Mouse (Mus musculus) neural tube, embryonic 12.5 days (tissue): ENCODE results near the gene Nxph4. TPM values are rescaled to one million over a fixed set of nuclear protein-coding genes. Genes with fewer than 3 reads are reported as not detected.

ENCODE experiments used
- ATAC-seq: fragments of 200-750 bp; cut with Nextera tagmentation; 2 replicates; pipeline ENCODE4 v1.8.0; 2017; ENCODE audit warnings: low read depth, mild to moderate bottlenecking, moderate TSS enrichment, moderate library complexity; ENCODE audit not compliant: low FRiP score
- H3K27ac ChIP-seq: fragments of 300-500 bp; sonication (generic); 2 replicates; pipeline ENCODE4 v1.5.1; 2016
- H3K27me3 ChIP-seq: fragments of 300-500 bp; sonication (generic); replicated peaks from 2 replicates; pipeline ENCODE4 v1.6.1; 2016; ENCODE audit warnings: mild to moderate bottlenecking
- H3K36me3 ChIP-seq: fragments of 300-500 bp; sonication (generic); 2 replicates; pipeline ENCODE4 v1.6.1; 2016; ENCODE audit warnings: mild to moderate bottlenecking
- H3K4me1 ChIP-seq: fragments of 300-500 bp; sonication (generic); 2 replicates; pipeline ENCODE4 v1.6.1; 2016
- H3K4me2 ChIP-seq: fragments of 300-500 bp; sonication (generic); replicated peaks from 2 replicates; pipeline ENCODE4 v1.6.1; 2016; ENCODE audit warnings: mild to moderate bottlenecking
- H3K4me3 ChIP-seq: fragments of 300-500 bp; sonication (generic); 2 replicates; pipeline ENCODE4 v1.5.1; 2016
- H3K9ac ChIP-seq: fragments of 300-500 bp; sonication (generic); 2 replicates; pipeline ENCODE4 v1.6.1; 2016; ENCODE audit warnings: mild to moderate bottlenecking
- H3K9me3 ChIP-seq: fragments of 300-500 bp; sonication (generic); 2 replicates; pipeline ENCODE4 v1.6.1; 2016; ENCODE audit warnings: mild to moderate bottlenecking
- WGBS: fragments of 180-500 bp; shearing (Covaris S2); methylation state at CpG from one replicate; pipeline ENCODE4 v1.1.7; 2016; 5-methylcytosine and 5-hydroxymethylcytosine counted together
- polyA plus RNA-seq: library from polyadenylated mRNA; unstranded; fragments of >200 nt; fragmentation: Nextera tagmentation; extraction: Ambion mirVana; gene quantifications from 2 replicates; pipeline ENCODE4 v1.2.1, GENCODE M21; 2016

The Nxph4 gene
- polyA plus RNA-seq, 1 experiment from 2014 or later: 112 TPM

GRCm38 (mm10) chr10:127566553-127567326, 32.4 kb upstream of the Nxph4 start:
- ATAC-seq: no peak
- H3K27ac ChIP-seq: no peak overlapping the region
- H3K27me3 ChIP-seq: no peaks in the 10 kb centered on the region
- no peaks in the 10 kb centered on the region for H3K9me3 ChIP-seq
- H3K9ac ChIP-seq: no peak overlapping the region
- 94% methylated on average over 28 of the region's 28 CpGs for WGBS
- peaks cover 12% of the 10 kb centered on the region for H3K4me1 ChIP-seq
- no peak overlapping the region for H3K4me3 ChIP-seq
- H3K36me3 ChIP-seq: peaks cover 80% of the 10 kb centered on the region
- H3K4me2 ChIP-seq: no peak overlapping the region

- H3K4me3 ChIP-seq: no peak overlapping the region
- H3K4me1 ChIP-seq: peaks cover 12% of the 10 kb centered on the region
- H3K9me3 ChIP-seq: no peaks in the 10 kb centered on the region
- no peak overlapping the region for H3K9ac ChIP-seq
- no peak overlapping the region for H3K4me2 ChIP-seq
- no peaks in the 10 kb centered on the region for H3K27me3 ChIP-seq
- ATAC-seq: no peak
- H3K27ac ChIP-seq: no peak overlapping the region
- WGBS: 52% methylated on average over 13 of the region's 13 CpGs
- peaks cover 90% of the 10 kb centered on the region for H3K36me3 ChIP-seq
Observed at GRCm38 (mm10) chr10:127564301-127564700, 29.9 kb upstream of the Nxph4 start.

DNA sequence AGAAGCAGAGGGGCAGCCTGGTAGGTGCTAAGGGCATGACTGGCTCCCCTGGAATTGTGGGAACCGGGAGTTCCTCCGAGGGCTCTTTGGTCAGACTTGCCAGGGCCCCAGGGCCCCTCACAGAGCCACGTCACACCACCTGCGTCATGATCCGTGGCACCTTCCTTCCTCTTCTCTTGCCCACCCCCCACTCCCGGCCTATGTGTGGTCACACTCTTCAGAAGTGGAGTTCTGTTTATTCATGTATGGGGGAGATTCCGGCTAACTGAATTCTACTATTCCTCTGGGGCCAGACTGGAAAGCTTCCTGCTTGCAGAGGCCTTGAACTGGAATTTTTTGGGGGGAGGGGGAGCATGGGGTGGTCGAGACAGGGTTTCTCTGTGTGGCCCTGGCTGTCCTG, 29.5 kb upstream of the Nxph4 start:
- Histone ChIP-seq H3K4me3 (no peak overlapping the region), H3K27me3 (no peaks in the 10 kb centered on the region), H3K9ac (0 out of 2 replicates have a peak overlapping the region, but pooled peaks have one; percentile 5), H3K9me3 (no peaks in the 10 kb centered on the region), H3K36me3 (peaks cover 90% of the 10 kb centered on the region), H3K27ac (no peak overlapping the region), H3K4me1 (peaks cover 12% of the 10 kb centered on the region), H3K4me2 (no peak overlapping the region)
- WGBS: 82% methylated on average over 8 of the region's 8 CpGs
- no peak for ATAC-seq

- H3K4me2 ChIP-seq: no peak overlapping the region
- H3K9me3 ChIP-seq: no peaks in the 10 kb centered on the region
- H3K27ac ChIP-seq: no peak overlapping the region
- H3K4me1 ChIP-seq: peaks cover 12% of the 10 kb centered on the region
- H3K4me3 ChIP-seq: no peak overlapping the region
- no peaks in the 10 kb centered on the region for H3K27me3 ChIP-seq
- no peak overlapping the region for H3K9ac ChIP-seq
- no peak for ATAC-seq
- peaks cover 94% of the 10 kb centered on the region for H3K36me3 ChIP-seq
Observed at GRCm38 (mm10) chr10:127561145-127561544, 26.8 kb upstream of the Nxph4 start.

DNA sequence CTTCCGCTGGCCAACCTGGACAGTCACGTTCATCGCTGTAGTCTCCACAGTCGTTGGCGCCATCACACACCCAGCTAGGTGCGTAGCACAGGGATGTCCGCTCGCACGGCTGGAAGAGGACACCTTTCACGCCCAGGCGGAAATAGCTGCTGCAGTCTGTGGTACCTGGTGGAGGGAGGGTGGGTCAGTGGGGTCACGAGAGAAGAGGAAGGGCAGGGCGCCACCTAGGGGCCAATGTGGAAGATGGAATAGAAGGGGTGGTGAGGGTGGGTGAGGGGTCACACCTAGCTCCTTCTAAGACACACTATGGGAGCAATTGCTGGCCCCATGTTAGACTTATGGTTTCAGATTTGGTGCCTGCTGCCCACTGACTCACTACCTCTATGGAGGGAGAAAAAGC, 23.0 kb upstream of the Nxph4 start:
- ATAC-seq: no peak
- Histone ChIP-seq H3K27me3 (no peaks in the 10 kb centered on the region), H3K4me1 (no peaks in the 10 kb centered on the region), H3K36me3 (peaks cover 100% of the 10 kb centered on the region), H3K9me3 (no peaks in the 10 kb centered on the region), H3K9ac (no peak overlapping the region), H3K4me2 (no peak overlapping the region), H3K4me3 (no peak overlapping the region), H3K27ac (no peak overlapping the region)
- WGBS: 93% methylated on average over 13 of the region's 13 CpGs

DNA sequence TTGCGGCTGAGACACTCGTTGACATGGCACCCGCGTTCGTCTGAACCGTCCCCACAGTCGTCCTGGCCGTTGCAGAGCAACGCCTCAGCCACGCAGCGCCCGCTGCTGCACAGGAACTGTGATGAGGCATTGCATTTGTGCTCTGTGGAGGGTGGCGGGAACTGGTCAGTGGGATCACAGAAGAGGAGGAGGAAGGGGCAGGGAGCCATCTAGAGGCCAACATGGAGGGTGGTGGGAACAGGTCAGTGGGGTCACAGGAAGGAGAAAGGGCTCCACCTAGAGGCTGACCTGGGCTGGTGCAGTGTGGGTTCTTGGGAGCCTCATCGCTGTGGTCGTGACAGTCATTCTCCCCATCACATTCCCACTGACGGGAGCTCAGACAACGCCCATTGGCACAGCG, 21.3 kb upstream of the Nxph4 start:
- Histone ChIP-seq H3K4me1 (no peaks in the 10 kb centered on the region), H3K4me3 (no peak overlapping the region), H3K4me2 (no peak overlapping the region), H3K27me3 (no peaks in the 10 kb centered on the region), H3K36me3 (peaks cover 100% of the 10 kb centered on the region), H3K9ac (no peak overlapping the region), H3K9me3 (no peaks in the 10 kb centered on the region), H3K27ac (peak overlapping the region; percentile 37; the same call in 1 of the 2 replicates)
- WGBS: 56% methylated on average over 18 of the region's 18 CpGs
- ATAC-seq: no peak

- H3K4me2 ChIP-seq: no peak overlapping the region
- H3K36me3 ChIP-seq: peaks cover 100% of the 10 kb centered on the region
- H3K27ac ChIP-seq: no peak overlapping the region
- H3K9me3 ChIP-seq: no peaks in the 10 kb centered on the region
- no peak overlapping the region for H3K9ac ChIP-seq
- 89% methylated on average over 17 of the region's 17 CpGs for WGBS
- ATAC-seq: no peak
- H3K4me1 ChIP-seq: no peaks in the 10 kb centered on the region
- H3K27me3 ChIP-seq: no peaks in the 10 kb centered on the region
- H3K4me3 ChIP-seq: no peak overlapping the region
Observed at GRCm38 (mm10) chr10:127549892-127550291, 15.5 kb upstream of the Nxph4 start.

- H3K9ac ChIP-seq: no peak overlapping the region
- ATAC-seq: no peak
- no peaks in the 10 kb centered on the region for H3K27me3 ChIP-seq
- no peak overlapping the region for H3K4me2 ChIP-seq
- H3K27ac ChIP-seq: no peak overlapping the region
- WGBS: 97% methylated on average over 15 of the region's 15 CpGs
- H3K9me3 ChIP-seq: no peaks in the 10 kb centered on the region
- no peaks in the 10 kb centered on the region for H3K4me1 ChIP-seq
- H3K4me3 ChIP-seq: no peak overlapping the region
- H3K36me3 ChIP-seq: peaks cover 99% of the 10 kb centered on the region
Observed at GRCm38 (mm10) chr10:127548236-127548635, 13.9 kb upstream of the Nxph4 start.

DNA sequence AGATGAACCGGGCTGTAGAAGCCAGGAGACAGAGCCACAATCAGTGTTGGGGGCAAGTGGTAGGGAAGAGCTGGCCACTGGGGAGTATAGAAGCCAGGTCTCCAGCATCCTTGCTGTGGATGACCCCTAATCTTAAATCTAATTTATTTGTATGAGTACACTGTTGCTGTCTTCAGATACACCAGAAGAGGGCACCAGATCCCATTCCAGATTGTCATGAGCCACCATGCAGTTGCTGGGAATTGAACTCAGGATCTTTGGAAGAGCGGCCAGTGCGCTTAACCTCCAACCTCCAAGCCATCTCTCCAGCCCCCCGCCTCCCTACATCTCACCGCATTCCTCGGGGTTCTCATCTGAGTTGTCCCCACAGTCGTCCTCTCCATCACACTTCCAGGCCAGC, 12.1 kb upstream of the Nxph4 start:
- WGBS: 91% methylated on average over 7 of the region's 7 CpGs
- Histone ChIP-seq H3K27me3 (no peaks in the 10 kb centered on the region), H3K4me3 (no peak overlapping the region), H3K27ac (no peak overlapping the region), H3K36me3 (peaks cover 99% of the 10 kb centered on the region), H3K4me1 (no peaks in the 10 kb centered on the region), H3K9me3 (no peaks in the 10 kb centered on the region), H3K4me2 (no peak overlapping the region), H3K9ac (no peak overlapping the region)
- ATAC-seq: no peak

DNA sequence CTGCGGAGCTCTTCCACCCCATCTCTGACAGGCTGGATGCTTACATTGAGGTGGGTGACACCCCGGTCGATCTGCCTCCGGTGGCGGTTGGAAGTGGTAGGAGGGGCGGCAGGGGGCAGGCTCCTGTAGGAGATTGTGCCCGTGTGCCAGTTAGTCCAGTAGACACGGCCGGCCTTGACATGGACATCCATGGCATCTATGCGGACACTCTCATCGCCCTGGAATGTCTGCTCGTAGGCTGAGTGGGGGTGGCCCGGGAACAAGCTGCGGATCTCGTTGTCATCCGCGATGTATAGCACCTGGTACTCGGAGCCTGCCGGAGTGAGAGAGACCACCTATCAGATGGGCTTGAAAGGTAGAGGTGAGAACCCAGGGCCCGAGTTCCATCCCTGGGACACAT, 10.0 kb upstream of the Nxph4 start:
- no peaks in the 10 kb centered on the region for H3K27me3 ChIP-seq

DNA sequence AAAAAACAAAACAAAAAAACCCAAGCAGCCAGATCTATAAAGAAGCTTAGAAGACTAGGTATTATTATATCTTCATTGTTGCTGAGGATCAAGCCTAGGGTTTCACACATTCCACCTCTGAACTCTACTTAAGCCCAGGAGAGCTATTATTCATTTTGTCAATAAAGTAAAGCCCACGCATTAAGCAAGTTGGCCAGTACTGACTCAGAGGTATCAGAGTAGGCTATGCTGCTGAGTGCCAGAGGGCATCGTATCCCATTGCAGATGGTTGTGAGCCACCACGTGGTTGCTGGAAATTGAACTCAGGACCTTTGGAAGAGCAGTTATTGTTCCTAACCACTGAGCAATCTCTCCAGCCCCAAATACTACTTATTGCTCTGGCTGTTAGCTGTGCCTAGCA, 9.6 kb upstream of the Nxph4 start:
- Histone ChIP-seq H3K9me3 (no peaks in the 10 kb centered on the region), H3K4me2 (no peak overlapping the region), H3K27ac (no peak overlapping the region), H3K36me3 (peaks cover 97% of the 10 kb centered on the region), H3K27me3 (no peaks in the 10 kb centered on the region), H3K4me1 (no peaks in the 10 kb centered on the region), H3K4me3 (no peak overlapping the region), H3K9ac (no peak overlapping the region)
- no peak for ATAC-seq
- 83% methylated on average over 3 of the region's 3 CpGs for WGBS

More for the DNA sequence above, 10.0 kb upstream of the Nxph4 start:
- no peaks in the 10 kb centered on the region for H3K9me3 ChIP-seq
- no peak overlapping the region for H3K9ac ChIP-seq
- H3K4me1 ChIP-seq: no peaks in the 10 kb centered on the region
- no peak overlapping the region for H3K4me2 ChIP-seq
- peaks cover 97% of the 10 kb centered on the region for H3K36me3 ChIP-seq
- no peak for ATAC-seq
- no peak overlapping the region for H3K27ac ChIP-seq
- 95% methylated on average over 20 of the region's 20 CpGs for WGBS
- H3K4me3 ChIP-seq: no peak overlapping the region

- H3K9ac ChIP-seq: no peak overlapping the region
- no peaks in the 10 kb centered on the region for H3K9me3 ChIP-seq
- no peak overlapping the region for H3K27ac ChIP-seq
- peaks cover 94% of the 10 kb centered on the region for H3K36me3 ChIP-seq
- H3K27me3 ChIP-seq: no peaks in the 10 kb centered on the region
- ATAC-seq: no peak
- peaks cover 1% of the 10 kb centered on the region; the same call in 1 of the 2 replicates for H3K4me1 ChIP-seq
- no peak overlapping the region for H3K4me3 ChIP-seq
- H3K4me2 ChIP-seq: no peak overlapping the region
- WGBS: 34% methylated on average over 6 of the region's 6 CpGs
Observed at GRCm38 (mm10) chr10:127542720-127543119, 8.4 kb upstream of the Nxph4 start.

DNA sequence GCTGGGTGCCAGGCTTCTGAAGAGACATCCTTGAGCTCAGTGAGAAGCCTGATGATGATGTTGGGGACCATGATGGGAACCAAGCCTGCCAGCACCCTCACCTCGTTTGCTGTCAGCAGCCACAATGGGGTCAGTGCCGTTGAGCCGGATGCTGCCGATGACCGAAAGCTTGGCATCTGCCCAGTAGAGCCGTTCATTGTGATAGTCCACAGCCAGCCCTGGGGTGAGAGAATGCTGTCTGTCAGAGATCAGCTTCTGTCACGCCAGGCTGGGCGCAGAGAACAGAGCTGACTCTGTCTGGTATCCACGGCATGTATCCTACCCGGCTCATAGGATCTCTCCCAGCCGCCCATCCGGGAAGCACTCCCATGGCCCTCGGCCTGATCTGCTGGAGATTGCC, 7.7 kb upstream of the Nxph4 start:
- no peak for ATAC-seq
- 90% methylated on average over 13 of the region's 13 CpGs for WGBS
- H3K4me2 ChIP-seq: no peak overlapping the region
- no peaks in the 10 kb centered on the region for H3K9me3 ChIP-seq
- H3K36me3 ChIP-seq: peaks cover 87% of the 10 kb centered on the region
- H3K27ac ChIP-seq: no peak overlapping the region
- no peaks in the 10 kb centered on the region for H3K27me3 ChIP-seq
- no peak overlapping the region for H3K9ac ChIP-seq
- H3K4me1 ChIP-seq: peaks cover 5% of the 10 kb centered on the region; the same call in 1 of the 2 replicates
- H3K4me3 ChIP-seq: no peak overlapping the region
